Mouse (Mus musculus): Measurements from ENCODE around the gene Mef2a. TPM values are rescaled to one million over a fixed set of nuclear protein-coding genes. Genes with fewer than 3 reads are reported as not detected.
A peak's percentile ranks its signal among the peaks of the same experiment; 100 is the strongest.

The Mef2a gene
- polyA plus RNA-seq, 1 experiment: 64.5 TPM

- H3ac ChIP-seq (ENCODE audit: control insufficient read depth, insufficient read length): no peak overlapping the region
- TF ChIP-seq REST (IDR thresholded peaks at IDR 0.05; ENCODE audit: insufficient read depth, insufficient read length) (no peak), CEBPB (IDR thresholded peaks at IDR 0.05; ENCODE audit: insufficient read depth, poor library complexity, severe bottlenecking) (no peak), POLR2AphosphoS2 (IDR thresholded peaks at IDR 0.05; ENCODE audit: insufficient read length, low read depth) (no peak)
- no peaks in the 10 kb centered on the region for H3K79me2 ChIP-seq (ENCODE audit: control insufficient read depth, insufficient read depth)
- no peak overlapping the region for H3K4me3 ChIP-seq
- no peaks in the 10 kb centered on the region for H3K36me3 ChIP-seq (ENCODE audit: control insufficient read depth, insufficient read depth)
- no peaks in the 10 kb centered on the region for H3K27me3 ChIP-seq (ENCODE audit: control insufficient read depth, insufficient read depth, insufficient read length)
- H3K4me2 ChIP-seq (ENCODE audit: low read depth): peak overlapping the region; percentile 24
These were observed 45.5 kb upstream of the Mef2a start for GRCm38 (mm10) chr7:67418122-67418521.

GRCm38 (mm10) chr7:67414766-67415165 is 42.1 kb upstream of the Mef2a start:
- no peaks in the 10 kb centered on the region for H3K27me3 ChIP-seq (ENCODE audit: control insufficient read depth, insufficient read depth, insufficient read length)
- H3K4me2 ChIP-seq (ENCODE audit: low read depth): peak overlapping the region; percentile 56
- H3K36me3 ChIP-seq (ENCODE audit: control insufficient read depth, insufficient read depth): no peaks in the 10 kb centered on the region
- no peaks in the 10 kb centered on the region for H3K79me2 ChIP-seq (ENCODE audit: control insufficient read depth, insufficient read depth)
- TF ChIP-seq REST (IDR thresholded peaks at IDR 0.05; ENCODE audit: insufficient read depth, insufficient read length): no peak
- TF ChIP-seq TCF12 (IDR thresholded peaks at IDR 0.05; ENCODE audit: insufficient read depth, poor library complexity, severe bottlenecking): peak; percentile 77
- TF ChIP-seq MYOG (IDR thresholded peaks at IDR 0.05; ENCODE audit: control insufficient read depth in 1 of 3, insufficient read depth in 1 of 3, insufficient read length in 2 of 3, low read depth in 2 of 3): peak in 2 of 3 experiments; percentile 75 to 79
- no peak for TF ChIP-seq TCF3 (IDR thresholded peaks at IDR 0.05; ENCODE audit: insufficient read length, low read depth)
- no peak for TF ChIP-seq MAX (IDR thresholded peaks at IDR 0.05; ENCODE audit: low read depth)
- no peak for TF ChIP-seq POLR2AphosphoS2 (IDR thresholded peaks at IDR 0.05; ENCODE audit: insufficient read length, low read depth)
- TF ChIP-seq MYOD1 (IDR thresholded peaks at IDR 0.05; ENCODE audit: control insufficient read depth in 1 of 3, insufficient read length in 2 of 3, low read depth in 2 of 3): peak; percentile 91 to 94 (median 92)
- H3K4me3 ChIP-seq: no peak overlapping the region
- H3ac ChIP-seq (ENCODE audit: control insufficient read depth, insufficient read length): no peak overlapping the region

GRCm38 (mm10) chr7:67412686-67413085 is 40.0 kb upstream of the Mef2a start:
- no peak overlapping the region for H3K4me2 ChIP-seq (ENCODE audit: low read depth)
- no peaks in the 10 kb centered on the region for H3K79me2 ChIP-seq (ENCODE audit: control insufficient read depth, insufficient read depth)
- TF ChIP-seq CEBPB (IDR thresholded peaks at IDR 0.05; ENCODE audit: insufficient read depth, poor library complexity, severe bottlenecking) (no peak), SRF (IDR thresholded peaks at IDR 0.05; ENCODE audit: control insufficient read depth, insufficient read length, low read depth) (no peak), MYOD1 (IDR thresholded peaks at IDR 0.05; ENCODE audit: control insufficient read depth in 1 of 3, insufficient read length in 2 of 3, low read depth in 2 of 3) (no peak)
- no peaks in the 10 kb centered on the region for H3K36me3 ChIP-seq (ENCODE audit: control insufficient read depth, insufficient read depth)
- H3K27me3 ChIP-seq (ENCODE audit: control insufficient read depth, insufficient read depth, insufficient read length): no peaks in the 10 kb centered on the region
- H3ac ChIP-seq (ENCODE audit: control insufficient read depth, insufficient read length): no peak overlapping the region
- no peak overlapping the region for H3K4me3 ChIP-seq

GRCm38 (mm10) chr7:67407019-67407418 is 34.4 kb upstream of the Mef2a start:
- TF ChIP-seq E2F4 (IDR thresholded peaks at IDR 0.05; ENCODE audit: insufficient read depth) (no peak), REST (IDR thresholded peaks at IDR 0.05; ENCODE audit: insufficient read depth, insufficient read length) (no peak)
- Histone ChIP-seq H3K27me3 (ENCODE audit: control insufficient read depth, insufficient read depth, insufficient read length) (no peaks in the 10 kb centered on the region), H3K79me2 (ENCODE audit: control insufficient read depth, insufficient read depth) (no peaks in the 10 kb centered on the region), H3K4me3 (no peak overlapping the region), H3K4me2 (ENCODE audit: low read depth) (no peak overlapping the region), H3K36me3 (ENCODE audit: control insufficient read depth, insufficient read depth) (no peaks in the 10 kb centered on the region), H3ac (ENCODE audit: control insufficient read depth, insufficient read length) (no peak overlapping the region)

GRCm38 (mm10) chr7:67404176-67404575 is 31.5 kb upstream of the Mef2a start:
- Histone ChIP-seq H3K4me2 (ENCODE audit: low read depth) (no peak overlapping the region), H3ac (ENCODE audit: control insufficient read depth, insufficient read length) (no peak overlapping the region), H3K4me3 (no peak overlapping the region), H3K36me3 (ENCODE audit: control insufficient read depth, insufficient read depth) (no peaks in the 10 kb centered on the region), H3K79me2 (ENCODE audit: control insufficient read depth, insufficient read depth) (no peaks in the 10 kb centered on the region), H3K27me3 (ENCODE audit: control insufficient read depth, insufficient read depth, insufficient read length) (no peaks in the 10 kb centered on the region)
- TF ChIP-seq CEBPB (IDR thresholded peaks at IDR 0.05; ENCODE audit: insufficient read depth, poor library complexity, severe bottlenecking): no peak
- TF ChIP-seq E2F4 (IDR thresholded peaks at IDR 0.05; ENCODE audit: insufficient read depth): no peak
- TF ChIP-seq REST (IDR thresholded peaks at IDR 0.05; ENCODE audit: insufficient read depth, insufficient read length): no peak
- no peak for TF ChIP-seq MYOG (IDR thresholded peaks at IDR 0.05; ENCODE audit: control insufficient read depth in 1 of 3, insufficient read depth in 1 of 3, insufficient read length in 2 of 3, low read depth in 2 of 3)
- no peak for TF ChIP-seq USF1 (IDR thresholded peaks at IDR 0.05; ENCODE audit: low read depth)
- no peak for TF ChIP-seq POLR2A (IDR thresholded peaks at IDR 0.05; ENCODE audit: insufficient read length, low read depth)
- no peak for TF ChIP-seq TCF3 (IDR thresholded peaks at IDR 0.05; ENCODE audit: insufficient read length, low read depth)

- Histone ChIP-seq H3K4me3 (no peak overlapping the region), H3K79me2 (ENCODE audit: control insufficient read depth, insufficient read depth) (no peaks in the 10 kb centered on the region), H3K36me3 (ENCODE audit: control insufficient read depth, insufficient read depth) (no peaks in the 10 kb centered on the region), H3K4me2 (ENCODE audit: low read depth) (no peak overlapping the region), H3K27me3 (ENCODE audit: control insufficient read depth, insufficient read depth, insufficient read length) (no peaks in the 10 kb centered on the region), H3ac (ENCODE audit: control insufficient read depth, insufficient read length) (no peak overlapping the region)
- TF ChIP-seq POLR2AphosphoS2 (IDR thresholded peaks at IDR 0.05; ENCODE audit: insufficient read length, low read depth): no peak
- TF ChIP-seq USF1 (IDR thresholded peaks at IDR 0.05; ENCODE audit: low read depth): no peak
- TF ChIP-seq MYOG (IDR thresholded peaks at IDR 0.05; ENCODE audit: control insufficient read depth in 1 of 3, insufficient read depth in 1 of 3, insufficient read length in 2 of 3, low read depth in 2 of 3): no peak
- no peak for TF ChIP-seq E2F4 (IDR thresholded peaks at IDR 0.05; ENCODE audit: insufficient read depth)
- no peak for TF ChIP-seq SRF (IDR thresholded peaks at IDR 0.05; ENCODE audit: control insufficient read depth, insufficient read length, low read depth)
- no peak for TF ChIP-seq CEBPB (IDR thresholded peaks at IDR 0.05; ENCODE audit: insufficient read depth, poor library complexity, severe bottlenecking)
- TF ChIP-seq REST (IDR thresholded peaks at IDR 0.05; ENCODE audit: insufficient read depth, insufficient read length): no peak
- TF ChIP-seq TCF3 (IDR thresholded peaks at IDR 0.05; ENCODE audit: insufficient read length, low read depth): no peak
- TF ChIP-seq MAX (IDR thresholded peaks at IDR 0.05; ENCODE audit: low read depth): no peak
- no peak for TF ChIP-seq POLR2A (IDR thresholded peaks at IDR 0.05; ENCODE audit: insufficient read length, low read depth)
- TF ChIP-seq MYOD1 (IDR thresholded peaks at IDR 0.05; ENCODE audit: control insufficient read depth in 1 of 3, insufficient read length in 2 of 3, low read depth in 2 of 3): no peak
- no peak for TF ChIP-seq TCF12 (IDR thresholded peaks at IDR 0.05; ENCODE audit: insufficient read depth, poor library complexity, severe bottlenecking)
These were observed 29.7 kb upstream of the Mef2a start for GRCm38 (mm10) chr7:67402353-67402752.

Data from myocyte (in vitro differentiated cells).